Mouse (Mus musculus) gastrocnemius, postnatal 4 days (tissue): ENCODE data around the gene Ttc27. TPM values are rescaled to one million over a fixed set of nuclear protein-coding genes. Genes with fewer than 3 reads are reported as not detected.

ENCODE experiments used
- DNase-seq, 2 experiments: peaks; one replicate each; pipeline ENCODE4 v3.0.0; 2021 to 2022; ENCODE audit warnings: low spot score in 2 of 2, mixed read lengths in 2 of 2
- total RNA-seq, 2 experiments: library from RNA; stranded (reverse); gene quantifications; 2 replicates each; pipeline ENCODE4 v1.2.3; 2021

Gene Ttc27
- total RNA-seq, 2 experiments from 2014 or later: 11.4 to 13.8 TPM

DNA sequence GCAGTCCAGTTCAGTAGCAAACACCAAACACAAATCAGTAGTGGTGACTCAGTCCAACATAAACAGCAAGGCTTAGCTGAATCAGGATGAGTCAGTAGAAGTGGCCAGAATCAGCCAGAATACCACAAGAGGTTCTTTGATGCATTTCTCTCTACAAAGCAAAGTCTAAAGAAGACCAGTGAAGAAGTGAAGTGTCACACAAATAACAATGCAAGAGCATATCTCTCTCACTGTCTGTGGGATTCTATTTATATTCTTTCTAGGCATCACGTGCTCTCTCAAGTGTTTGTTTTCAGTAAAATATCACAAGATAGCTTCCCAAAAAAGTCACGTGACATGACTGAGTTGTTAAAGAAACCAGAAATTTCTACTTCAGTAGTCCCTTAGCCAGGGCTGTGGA, 102.2 kb downstream of the Ttc27 start:
- DNase-seq: no peak

DNA sequence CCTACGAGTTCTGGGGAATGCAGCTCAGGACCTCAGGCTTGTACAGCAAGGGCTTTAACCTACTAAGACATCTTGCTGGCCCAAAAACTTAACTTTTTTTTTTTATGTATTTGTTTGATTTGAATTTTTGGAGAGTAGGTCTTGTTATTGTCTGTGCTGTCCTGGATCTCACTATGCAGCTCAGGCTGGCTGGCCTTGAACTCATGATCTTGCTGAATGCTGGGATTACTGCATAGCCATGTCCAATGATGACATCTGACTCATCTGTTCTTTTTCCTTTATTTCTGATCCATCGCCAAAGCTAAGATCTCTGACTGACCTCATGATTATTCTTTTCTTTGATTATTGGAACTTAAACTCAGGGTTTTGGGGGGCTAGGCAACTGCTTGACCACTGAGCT, 113.3 kb downstream of the Ttc27 start:
- DNase-seq: no peak

DNA sequence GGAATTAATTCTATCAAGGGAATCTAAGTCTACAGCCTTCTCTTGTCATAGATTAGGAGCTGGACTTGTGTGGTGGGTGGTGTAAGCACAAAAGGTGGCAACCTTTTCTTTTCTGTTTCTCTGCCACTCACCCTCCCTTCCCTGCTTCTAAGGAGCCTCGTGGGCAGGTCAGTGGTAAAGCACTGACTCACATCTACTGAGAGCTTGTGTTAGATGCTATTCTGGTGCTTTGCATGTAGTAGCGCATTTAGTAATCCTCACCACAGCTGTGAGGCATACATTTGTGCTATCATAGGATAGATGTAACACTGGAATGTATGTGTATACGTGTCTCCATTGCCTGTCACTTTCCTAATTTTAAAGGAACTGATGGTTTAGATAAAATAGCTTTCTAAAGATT, 124.2 kb downstream of the Ttc27 start:
- no peak for DNase-seq

DNA sequence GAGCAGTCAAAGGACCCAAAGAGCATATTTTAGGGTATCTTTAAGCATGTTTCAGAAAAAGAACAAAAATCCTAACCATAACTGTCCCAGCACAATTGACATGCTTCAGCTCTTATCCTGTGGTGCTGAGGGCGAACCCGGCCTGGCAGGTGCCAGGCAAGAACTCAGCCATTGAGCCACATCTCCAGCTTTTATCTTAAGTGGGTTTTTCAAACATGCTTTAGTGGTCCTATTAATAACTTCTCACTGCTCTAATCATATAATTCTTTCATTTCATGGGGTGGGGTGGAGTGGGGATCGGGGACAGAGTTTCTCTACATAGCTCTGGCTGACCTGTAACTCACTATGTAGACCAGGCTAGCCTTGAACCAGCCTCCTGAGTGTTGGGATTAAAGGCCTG, 125.1 kb downstream of the Ttc27 start:
- no peak for DNase-seq

DNA sequence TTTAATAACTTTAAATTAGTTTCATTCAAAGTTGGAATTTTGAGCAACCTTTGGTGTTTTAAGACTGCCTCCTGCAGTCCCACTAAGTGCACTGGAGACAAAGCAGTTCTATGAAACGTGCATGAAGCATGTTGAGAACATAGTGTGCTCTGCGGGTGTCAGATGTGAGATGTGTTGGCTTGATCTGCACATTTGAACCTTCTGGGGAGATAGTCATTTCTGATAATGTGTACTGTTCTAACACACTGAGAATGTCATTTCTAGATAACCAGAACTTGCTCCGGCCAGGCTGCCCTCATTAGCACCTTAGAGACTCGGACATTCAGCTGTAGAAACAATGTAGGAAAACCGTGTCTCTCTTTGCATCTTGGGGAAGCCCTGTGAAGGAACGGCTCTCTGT, 126.0 kb downstream of the Ttc27 start:
- no peak for DNase-seq

DNA sequence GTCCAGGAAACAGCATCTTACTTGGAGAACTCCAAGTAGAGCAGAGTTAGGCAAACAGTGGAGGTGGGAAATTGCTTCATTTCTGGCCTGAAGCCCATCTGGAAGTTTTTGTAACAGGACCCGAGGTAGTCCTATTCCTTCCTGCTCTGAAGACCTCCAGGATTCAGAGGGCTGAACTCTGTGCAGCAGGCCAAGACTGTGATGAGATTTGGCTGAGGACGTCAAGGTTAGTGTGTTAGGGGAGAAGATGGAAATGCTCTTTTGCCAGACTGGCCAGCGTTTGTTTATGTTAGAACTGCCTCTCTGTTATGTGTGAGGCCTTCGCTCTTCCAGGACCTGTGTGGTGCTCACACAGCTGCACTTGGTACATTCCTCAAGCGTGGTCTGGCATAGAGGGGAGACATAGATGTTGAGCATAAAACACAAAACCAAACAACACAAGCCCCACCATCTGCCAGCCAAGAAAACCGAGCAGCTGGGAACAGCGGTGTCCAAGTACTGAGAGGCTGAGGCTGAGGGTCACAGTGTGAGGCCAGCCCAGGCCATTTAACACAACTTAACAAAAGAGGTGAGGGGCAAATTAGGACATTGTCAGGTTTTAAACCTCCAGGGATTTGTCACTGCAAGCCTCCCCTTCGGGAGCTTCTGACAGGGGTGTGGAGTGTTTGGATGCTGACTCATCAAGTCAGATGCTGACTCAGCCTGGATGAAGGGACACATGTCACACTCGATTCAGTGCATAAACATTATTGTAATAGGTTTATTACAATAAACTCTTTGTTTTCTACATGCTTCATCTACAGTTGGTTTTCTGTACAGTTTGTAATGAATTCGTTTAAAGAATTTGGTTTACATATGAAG, 128.7 kb downstream of the Ttc27 start:
- DNase-seq: peak in 1 of 2 experiments; percentile 31

DNA sequence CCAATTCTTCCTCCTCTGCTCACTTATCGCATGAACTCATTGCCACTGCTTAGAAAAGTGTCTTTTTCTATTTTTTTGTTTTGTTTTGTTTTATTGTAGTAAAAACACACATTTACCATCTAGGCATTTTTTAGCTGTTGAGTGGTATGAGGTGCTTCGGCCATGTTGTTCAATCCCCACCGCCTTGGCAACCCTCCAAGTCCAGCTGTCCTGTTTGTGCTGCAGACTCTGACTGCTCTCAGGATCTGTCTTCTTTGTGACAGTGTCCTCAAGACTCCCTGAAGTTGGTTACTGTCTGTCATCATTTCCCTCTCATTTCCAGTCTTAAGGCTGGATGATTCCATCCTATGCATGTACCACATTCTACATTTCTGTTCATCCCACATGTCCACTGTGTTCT, 132.7 kb downstream of the Ttc27 start:
- DNase-seq: no peak

DNA sequence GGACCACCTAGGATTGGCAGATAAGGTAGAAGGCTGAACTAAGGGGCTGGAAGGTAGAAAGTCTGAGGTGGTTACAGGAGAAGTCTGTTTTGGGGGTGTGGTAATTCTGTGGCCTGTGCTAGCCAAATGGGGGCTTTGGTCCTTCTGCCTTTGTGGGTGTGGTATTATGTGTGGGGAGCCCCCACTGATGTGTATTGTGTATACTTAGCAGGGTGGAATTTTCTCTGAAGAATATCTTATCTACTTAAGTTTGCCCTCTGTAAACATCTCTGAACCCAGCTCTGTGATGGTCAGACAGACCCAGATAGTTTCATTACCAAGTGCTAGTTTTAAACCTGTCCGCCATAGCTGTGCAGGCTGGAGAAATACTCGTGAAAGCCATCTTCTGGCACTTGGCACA, 141.8 kb downstream of the Ttc27 start:
- DNase-seq: no peak

DNA sequence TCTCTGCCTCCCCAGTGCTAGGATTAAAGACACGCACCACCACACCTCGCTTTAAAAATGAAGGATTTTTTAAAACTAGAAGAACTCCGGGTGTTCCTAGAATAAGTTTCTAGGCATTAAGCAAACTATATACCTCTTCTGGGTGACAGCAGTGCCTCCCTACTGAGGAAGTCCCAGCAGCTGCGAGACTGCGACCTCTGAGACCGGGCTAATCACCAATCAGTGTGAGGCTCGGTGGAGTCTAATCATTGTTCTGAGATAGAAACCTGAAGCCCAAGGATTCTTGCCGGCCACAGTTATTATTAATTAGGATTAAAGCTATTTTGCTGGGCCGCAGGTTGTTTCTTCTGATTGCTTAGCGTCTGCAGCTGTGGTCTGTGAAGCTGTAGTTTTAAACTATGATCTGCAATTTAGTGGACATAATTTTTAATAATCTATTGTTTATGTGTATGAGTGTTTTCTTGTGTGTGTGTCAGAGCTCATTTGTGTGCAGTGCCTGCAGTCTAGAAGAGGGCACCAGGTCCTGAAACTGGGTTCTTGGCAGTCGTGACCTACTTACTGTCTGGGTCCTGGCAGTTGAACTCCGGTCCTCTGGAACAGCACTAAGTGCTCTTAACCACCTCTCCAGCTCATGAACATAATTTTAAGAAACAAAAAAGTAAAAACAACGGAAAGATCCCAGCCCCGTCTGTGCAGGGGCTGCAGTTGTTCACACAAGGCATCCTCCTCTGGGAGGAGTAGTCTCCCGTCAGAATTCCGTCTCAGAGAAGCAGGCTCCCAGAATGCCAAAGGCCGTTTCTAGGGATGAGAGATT, 142.9 kb downstream of the Ttc27 start:
- no peak for DNase-seq

DNA sequence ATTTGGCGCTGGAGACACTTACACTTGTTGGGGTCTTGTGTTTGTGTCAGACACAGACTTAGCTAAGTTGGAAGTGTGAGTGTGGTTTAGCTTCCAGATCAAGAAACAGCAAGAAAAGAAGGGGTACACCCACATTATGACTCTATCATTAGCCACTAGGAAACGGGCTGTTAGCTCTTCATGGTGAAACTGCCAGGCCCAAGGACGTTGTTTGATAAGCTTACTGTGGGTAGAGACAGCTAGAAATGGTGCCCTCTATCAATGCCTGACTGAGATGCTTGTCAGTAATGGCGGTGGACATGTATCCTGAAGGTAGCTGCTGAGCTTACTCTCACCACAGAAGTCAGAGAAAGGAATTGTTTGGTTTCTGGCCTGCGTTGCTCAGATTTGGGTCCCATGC, 146.3 kb downstream of the Ttc27 start:
- DNase-seq: no peak

DNA sequence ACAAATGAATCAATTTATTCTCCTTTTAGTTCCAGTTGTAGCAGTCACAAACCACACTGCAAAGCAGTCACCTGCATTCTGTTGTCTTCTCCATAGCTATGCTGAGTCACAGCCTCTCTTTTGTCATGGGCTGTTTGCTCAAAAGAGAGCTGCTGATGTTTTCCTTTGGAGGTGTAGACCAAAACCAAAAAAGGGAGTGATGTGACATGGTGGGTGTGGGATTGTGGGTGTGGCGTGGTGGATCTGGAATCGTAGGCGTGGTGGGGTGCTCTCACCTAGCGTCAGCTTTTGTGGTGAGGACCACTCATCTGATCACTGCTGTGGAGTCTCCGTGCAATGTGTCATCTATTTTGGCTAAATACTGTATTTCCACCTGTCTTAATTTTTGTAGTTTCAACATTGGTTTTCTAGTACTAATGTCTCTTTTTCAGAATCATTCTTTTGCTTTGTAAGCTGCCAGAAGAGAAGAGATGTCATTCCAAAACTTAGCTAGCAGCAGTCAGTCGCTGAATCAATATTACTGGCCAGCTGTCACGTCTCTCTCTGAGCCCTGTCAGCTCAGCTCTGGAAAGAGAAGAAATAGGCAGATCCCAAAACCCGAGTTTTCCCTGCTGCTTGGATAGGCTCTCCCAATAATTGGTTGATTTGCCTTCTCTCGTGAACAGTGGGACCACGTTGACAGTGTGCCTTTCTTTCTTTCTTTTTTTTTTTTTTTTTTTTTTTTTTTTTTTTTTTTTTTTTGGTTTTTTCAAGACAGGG, 147.4 kb downstream of the Ttc27 start:
- no peak for DNase-seq

DNA sequence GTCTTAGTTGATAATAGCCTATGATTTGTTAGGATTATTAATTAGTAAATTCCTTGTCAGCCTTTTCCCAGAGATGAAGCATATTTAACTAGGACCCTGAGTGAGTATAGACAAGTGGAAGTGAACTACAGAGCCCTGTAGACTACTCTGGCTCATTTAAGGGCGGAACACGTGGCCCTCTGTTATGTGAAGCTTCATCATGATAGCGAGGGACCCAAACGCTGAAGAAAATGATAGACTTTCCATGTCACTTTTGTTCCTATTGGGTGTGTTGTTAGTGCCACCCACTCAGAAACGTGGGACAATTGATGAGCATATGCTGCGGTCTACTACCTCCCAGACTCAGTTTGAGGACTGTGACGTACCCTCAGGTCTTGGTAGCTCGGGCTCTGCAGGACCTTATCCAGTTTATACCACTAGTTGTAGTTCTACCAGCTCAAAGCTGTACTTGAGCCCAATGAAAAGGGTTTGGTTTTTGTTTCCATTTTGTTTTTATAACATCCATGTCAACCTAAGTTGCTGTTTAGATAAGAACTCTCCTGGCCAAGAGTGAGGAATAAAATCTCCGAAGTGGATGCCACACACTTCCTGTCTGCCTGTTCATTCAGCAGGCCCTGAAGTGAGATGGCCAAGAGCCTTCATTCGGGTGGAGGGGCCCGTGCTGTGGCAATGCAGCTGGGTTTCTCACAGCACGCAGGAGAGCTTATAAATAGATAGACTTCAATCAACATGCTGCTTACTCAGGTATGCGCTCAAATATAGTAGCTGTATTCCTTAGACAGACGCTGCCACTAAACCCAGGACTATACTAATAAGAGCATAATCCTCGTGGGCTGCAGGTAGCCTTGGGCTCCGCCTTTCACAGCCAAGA, 148.4 kb downstream of the Ttc27 start:
- DNase-seq: no peak

DNA sequence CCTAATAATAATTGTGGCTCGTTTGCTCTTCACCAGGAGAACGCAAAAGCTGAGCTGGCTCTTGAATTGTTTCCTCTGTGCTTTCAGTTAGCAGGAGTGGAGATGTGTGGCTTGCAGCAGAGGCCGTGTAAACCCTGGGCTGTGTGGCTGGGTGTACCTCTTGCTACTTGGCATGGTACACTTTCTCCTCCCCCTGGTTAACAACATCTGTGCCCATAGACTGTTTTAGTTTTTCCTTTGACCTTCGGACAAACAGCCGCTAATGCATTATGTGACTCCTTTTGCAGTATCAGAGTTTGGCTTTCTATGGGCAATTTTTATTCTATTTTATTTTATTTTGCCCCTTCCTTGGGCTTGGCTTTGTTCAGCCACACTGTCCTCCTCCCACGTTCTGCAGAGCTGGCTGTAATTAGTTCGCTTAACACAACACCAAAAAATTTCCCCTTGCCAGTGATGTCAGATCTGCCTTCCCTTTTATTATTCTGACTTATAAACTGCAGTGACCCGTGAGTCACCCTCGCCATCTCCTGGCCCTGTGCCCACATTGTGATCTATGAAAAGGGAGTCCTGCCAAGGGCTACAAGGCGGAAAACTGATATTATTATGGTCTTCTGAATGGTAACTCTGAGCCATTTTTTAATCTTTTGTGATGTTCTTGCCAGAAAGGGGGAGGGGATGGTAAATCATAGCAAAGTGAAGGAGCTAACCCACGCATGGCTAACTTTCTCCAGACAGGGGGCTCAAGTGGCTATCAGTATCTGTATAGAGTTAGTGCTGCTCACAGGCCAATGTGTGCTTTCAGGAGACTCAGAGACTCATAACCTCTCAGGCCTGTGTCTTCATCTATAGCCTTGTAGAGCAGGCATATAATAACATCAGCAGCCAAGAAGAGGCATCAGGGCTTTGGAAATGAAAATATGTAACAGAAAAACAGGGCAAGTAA, 149.3 kb downstream of the Ttc27 start:
- peak; percentile 51 to 74 for DNase-seq

DNA sequence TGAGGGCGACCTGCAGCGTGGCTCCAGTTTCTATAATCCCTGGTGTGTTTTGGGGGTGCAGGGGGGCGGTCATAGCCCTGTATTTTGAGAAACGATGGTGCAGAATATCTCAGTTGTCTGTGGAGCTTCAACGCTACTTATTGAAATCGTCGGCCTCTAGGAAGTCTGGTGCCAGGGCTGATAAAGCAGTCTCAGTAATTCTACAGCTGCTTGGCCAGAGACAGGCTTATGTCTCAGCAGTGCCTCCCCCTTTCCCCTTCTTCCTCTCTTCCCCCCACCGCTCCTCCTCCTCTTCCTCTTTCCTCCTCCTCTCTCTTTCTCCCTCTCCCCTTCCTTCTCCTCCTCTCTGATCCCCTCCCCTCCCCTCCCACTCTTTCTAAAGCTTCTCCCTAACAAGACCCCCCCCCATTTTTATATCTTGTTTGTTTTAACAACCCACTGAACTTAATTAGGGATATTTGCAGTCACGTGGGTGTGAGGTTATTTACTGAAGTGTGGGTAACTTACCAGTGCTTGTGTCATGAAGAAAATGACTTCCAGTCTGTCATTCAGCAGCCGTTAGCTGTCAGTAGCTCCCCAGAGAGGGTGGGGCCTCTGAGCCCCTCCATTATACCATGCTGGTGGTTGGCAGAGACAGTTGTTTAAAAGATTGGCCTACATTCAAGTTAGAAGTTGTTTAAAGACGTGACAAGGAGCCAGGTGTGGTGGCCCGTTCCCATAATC, 150.8 kb downstream of the Ttc27 start:
- no peak for DNase-seq

DNA sequence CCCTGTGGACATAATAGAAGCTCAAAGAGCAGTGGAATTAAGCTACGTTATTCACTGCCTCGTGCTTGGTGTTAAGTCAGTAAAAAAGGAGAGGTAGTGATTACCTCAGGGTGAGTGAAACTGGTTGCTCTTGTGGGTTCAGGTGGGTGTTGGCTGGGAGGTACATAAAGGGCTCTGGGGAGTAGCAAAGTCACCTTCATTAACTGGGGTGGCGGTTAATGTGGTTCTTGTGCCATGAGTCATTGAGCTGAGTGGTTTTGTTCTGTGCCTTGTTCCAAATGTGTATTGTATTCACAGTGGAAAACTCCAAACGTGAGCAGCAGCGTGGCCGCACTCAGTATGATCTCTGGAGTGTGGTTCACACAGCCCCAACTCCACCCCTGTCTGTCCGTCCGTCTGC, 152.0 kb downstream of the Ttc27 start:
- DNase-seq: no peak

DNA sequence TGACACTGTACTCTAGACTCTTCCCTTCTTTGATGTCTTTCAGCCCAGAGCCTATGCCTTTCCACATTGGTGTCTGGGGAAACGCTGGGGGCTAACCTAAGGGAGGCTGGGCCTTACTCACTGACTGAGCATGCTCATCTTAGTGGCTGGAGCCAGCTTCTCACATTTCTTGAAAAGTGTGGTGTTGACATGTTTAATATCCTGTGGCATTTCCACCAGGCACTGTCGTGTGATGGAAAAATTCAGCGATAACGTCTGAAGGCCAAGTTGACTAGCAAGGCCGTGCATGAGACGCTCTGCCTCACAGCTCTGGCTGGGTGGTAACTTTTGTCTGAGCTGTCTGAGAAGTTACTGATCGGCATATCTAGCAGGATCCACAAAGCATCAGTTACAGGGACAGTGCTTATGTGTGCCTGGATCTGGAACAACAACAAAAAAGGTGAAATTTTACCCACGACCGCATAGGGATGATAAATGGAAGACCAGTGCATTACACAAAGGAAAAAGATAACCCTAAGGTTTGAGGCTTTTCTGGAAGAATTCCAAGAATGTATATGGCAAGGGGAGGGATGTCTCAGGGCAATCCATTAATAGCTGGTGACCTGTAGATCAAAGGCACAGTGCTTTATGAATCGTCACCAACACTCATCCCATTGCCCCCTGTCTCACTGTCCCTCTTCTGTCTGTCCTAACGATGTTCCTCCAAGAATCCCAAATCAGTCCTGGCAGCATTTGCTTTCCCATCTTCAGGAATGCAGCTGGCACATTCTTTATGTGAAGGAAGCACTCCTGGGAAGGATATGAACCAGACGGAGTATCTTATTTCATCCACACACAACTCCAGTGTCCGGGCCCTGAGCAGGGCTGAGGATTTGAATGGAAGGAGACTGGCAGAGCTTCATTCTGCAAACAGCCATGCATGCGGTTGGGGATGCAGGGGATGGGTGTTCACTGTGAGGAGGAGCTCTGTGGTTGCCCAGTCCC, 152.9 kb downstream of the Ttc27 start:
- no peak for DNase-seq

DNA sequence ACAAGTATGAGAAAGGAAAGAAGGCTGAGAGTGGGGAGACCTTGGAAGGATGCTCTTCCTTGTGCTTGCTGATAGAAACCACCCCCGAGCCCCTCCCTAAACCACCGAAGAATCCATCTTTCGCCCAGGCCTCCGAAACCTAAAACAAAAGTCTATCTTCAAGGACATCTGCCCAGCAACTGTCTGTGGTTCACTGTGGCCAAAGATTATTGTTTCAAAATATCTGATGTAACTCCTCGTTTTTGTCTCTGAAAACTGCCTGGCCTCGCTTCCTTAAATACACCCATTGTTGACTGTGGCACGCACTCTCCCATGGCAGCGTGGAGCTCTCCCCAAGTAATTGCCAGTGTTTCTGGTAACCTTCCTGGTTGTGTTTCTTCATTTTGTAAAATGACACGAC, 155.0 kb downstream of the Ttc27 start:
- DNase-seq: no peak

DNA sequence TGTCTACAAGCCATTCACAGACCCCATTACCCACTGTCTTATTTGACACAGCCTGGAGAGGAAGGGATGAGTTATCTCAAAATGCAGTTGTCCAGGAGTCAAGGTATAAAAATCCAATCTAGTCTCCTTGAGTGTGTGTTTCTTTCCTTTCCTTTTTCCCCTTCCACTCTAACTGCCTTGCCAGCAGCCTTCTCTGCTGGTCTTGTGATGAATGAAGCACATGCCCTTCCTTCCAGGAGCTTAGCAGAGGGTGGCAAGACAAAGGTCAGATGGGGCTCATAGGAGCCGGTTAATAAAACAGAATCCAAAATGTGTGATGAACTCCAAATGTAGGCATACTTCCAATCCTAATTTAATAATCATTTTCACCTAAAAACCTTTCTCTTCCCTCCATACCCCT, 156.2 kb downstream of the Ttc27 start:
- no peak for DNase-seq
